Mouse (Mus musculus) cortical plate, adult 2 months (tissue): ENCODE measurements at regions not wholly inside any gene's neighbourhood (a gene's known extent, or its start where the extent isn't known, plus 50 kb on each side); places are given as distances from the start of the nearest gene placed in this dataset.

Source experiments
- CTCF ChIP-seq: fragments of 200-500 bp; IDR thresholded peaks from 2 replicates; pipeline ENCODE4 v1.5.1; 2011; ENCODE audit warnings: mild to moderate bottlenecking, control low read depth, low read length; ENCODE audit not compliant: insufficient read depth; ENCODE audit errors: extremely low read depth
- POLR2A ChIP-seq: fragments of 200-500 bp; IDR thresholded peaks from 2 replicates; pipeline ENCODE4 v1.6.1; 2011; ENCODE audit warnings: mild to moderate bottlenecking, low read length, control low read depth; ENCODE audit not compliant: insufficient read depth; ENCODE audit errors: extremely low read depth

GRCm38 (mm10) chr1:158057789-158058188 is 298.3 kb downstream of the Brinp2 start:
- no peak for TF ChIP-seq POLR2A
- TF ChIP-seq CTCF = no peak
